Mouse (Mus musculus) kidney, postnatal 0 days (tissue): Measurements from ENCODE around the gene Enc1. TPM values are rescaled to one million over a fixed set of nuclear protein-coding genes. Genes with fewer than 3 reads are reported as not detected.

Experiments
- ATAC-seq: fragments of 200-750 bp; cut with Nextera tagmentation; replicated peaks from 2 replicates; pipeline ENCODE4 v1.8.0; 2017; ENCODE audit warnings: low read depth, moderate number of reproducible peaks, moderate TSS enrichment, moderate library complexity; ENCODE audit not compliant: low FRiP score
- DNase-seq: peaks from one replicate; pipeline ENCODE4 v3.0.0-alpha.2; 2016; ENCODE audit warnings: low spot score
- H3K27ac ChIP-seq: fragments of 300-500 bp; sonication (generic); 2 replicates; pipeline ENCODE4 v1.5.1; 2014; ENCODE audit warnings: mild to moderate bottlenecking
- H3K27me3 ChIP-seq: fragments of 300-500 bp; sonication (generic); 2 replicates; pipeline ENCODE4 v1.6.1; 2014; ENCODE audit warnings: low read length, mixed read lengths; ENCODE audit not compliant: insufficient read depth
- H3K36me3 ChIP-seq: fragments of 300-500 bp; sonication (generic); 2 replicates; pipeline ENCODE4 v1.6.1; 2014; ENCODE audit warnings: low read length, mixed read lengths; ENCODE audit not compliant: insufficient read depth
- H3K4me1 ChIP-seq: fragments of 300-500 bp; sonication (generic); replicated peaks from 2 replicates; pipeline ENCODE4 v1.6.1; 2014; ENCODE audit warnings: antibody characterized with exemption, low read length, mixed read lengths; ENCODE audit not compliant: insufficient read depth
- H3K4me2 ChIP-seq: fragments of 300-500 bp; sonication (generic); 2 replicates; pipeline ENCODE4 v1.6.1; 2014; ENCODE audit warnings: mild to moderate bottlenecking, low read length, moderate library complexity, mixed read lengths
- H3K4me3 ChIP-seq: fragments of 300-500 bp; sonication (generic); replicated peaks from 2 replicates; pipeline ENCODE4 v1.5.1; 2014; ENCODE audit warnings: low read depth, low read length
- H3K9ac ChIP-seq: fragments of 300-500 bp; sonication (generic); 2 replicates; pipeline ENCODE4 v1.6.1; 2014; ENCODE audit warnings: low read depth, low read length
- H3K9me3 ChIP-seq: fragments of 300-500 bp; sonication (generic); replicated peaks from 2 replicates; pipeline ENCODE4 v1.6.1; 2016; ENCODE audit warnings: low read length, inconsistent platforms, mixed read lengths
- CTCF ChIP-seq: IDR thresholded peaks from 2 replicates; pipeline ENCODE4 v1.5.1; 2016; ENCODE audit warnings: antibody characterized with exemption, low read depth, mild to moderate bottlenecking, moderate library complexity
- WGBS: fragments of 180-500 bp; shearing (Covaris S2); extraction: QIAGEN DNeasy Blood & Tissue Kit; methylation state at CpG from one replicate; pipeline ENCODE4 v1.1.7; 2014; 5-methylcytosine and 5-hydroxymethylcytosine counted together
- polyA plus RNA-seq: library from polyadenylated mRNA; unstranded; fragments of >200 nt; fragmentation: Nextera tagmentation; extraction: Ambion mirVana; gene quantifications from 2 replicates; pipeline ENCODE4 v1.2.1, GENCODE M21; 2015

The Enc1 gene
- polyA plus RNA-seq, 1 experiment from 2014 or later, result 8.1 TPM

GRCm38 (mm10) chr13:97296281-97296680 lies 55.4 kb downstream of the Enc1 start:
- 0 out of 2 replicates have a peak, but pooled peaks cover under 1% of the 10 kb centered on the region for H3K4me1 ChIP-seq
- ATAC-seq (no peak), DNase-seq (no peak)
- H3K9ac ChIP-seq, result no peak overlapping the region
- 84% methylated on average over 8 of the region's 8 CpGs for WGBS
- no peak for TF ChIP-seq CTCF
- H3K27me3 ChIP-seq, result no peaks in the 10 kb centered on the region
- H3K27ac ChIP-seq, result no peak overlapping the region
- H3K4me2 ChIP-seq, result no peak overlapping the region
- H3K4me3 ChIP-seq, result no peak overlapping the region
- H3K9me3 ChIP-seq, result no peaks in the 10 kb centered on the region
- no peaks in the 10 kb centered on the region for H3K36me3 ChIP-seq

- no peaks in the 10 kb centered on the region for H3K36me3 ChIP-seq
- H3K9me3 ChIP-seq, result no peaks in the 10 kb centered on the region
- TF ChIP-seq CTCF, result no peak
- H3K27me3 ChIP-seq, result no peaks in the 10 kb centered on the region
- H3K4me1 ChIP-seq, result no peaks in the 10 kb centered on the region
- no peak for DNase-seq
- H3K4me2 ChIP-seq, result no peak overlapping the region
- H3K4me3 ChIP-seq, result no peak overlapping the region
- ATAC-seq, result no peak
- no peak overlapping the region for H3K27ac ChIP-seq
- no peak overlapping the region for H3K9ac ChIP-seq
- 98% methylated on average over 5 of the region's 5 CpGs for WGBS
These were observed 55.9 kb downstream of the Enc1 start for GRCm38 (mm10) chr13:97296757-97297156.

GRCm38 (mm10) chr13:97297418-97298050 lies 56.6 kb downstream of the Enc1 start:
- Histone ChIP-seq H3K36me3 (no peaks in the 10 kb centered on the region), H3K4me2 (no peak overlapping the region), H3K27me3 (no peaks in the 10 kb centered on the region), H3K27ac (no peak overlapping the region), H3K9me3 (no peaks in the 10 kb centered on the region), H3K9ac (no peak overlapping the region), H3K4me3 (no peak overlapping the region), H3K4me1 (no peaks in the 10 kb centered on the region)
- no peak for DNase-seq
- no peak for TF ChIP-seq CTCF
- no peak for ATAC-seq
- 76% methylated on average over 14 of the region's 14 CpGs for WGBS

GRCm38 (mm10) chr13:97298896-97299295 lies 58.0 kb downstream of the Enc1 start:
- Histone ChIP-seq H3K36me3 (no peaks in the 10 kb centered on the region), H3K4me1 (no peaks in the 10 kb centered on the region), H3K9me3 (no peaks in the 10 kb centered on the region), H3K27me3 (no peaks in the 10 kb centered on the region), H3K4me2 (no peak overlapping the region), H3K9ac (no peak overlapping the region), H3K27ac (no peak overlapping the region), H3K4me3 (no peak overlapping the region)
- no peak for ATAC-seq
- WGBS, result 84% methylated on average over 4 of the region's 4 CpGs
- TF ChIP-seq CTCF, result no peak
- DNase-seq, result no peak

- Histone ChIP-seq H3K4me1 (no peaks in the 10 kb centered on the region), H3K36me3 (no peaks in the 10 kb centered on the region), H3K27me3 (no peaks in the 10 kb centered on the region), H3K9ac (no peak overlapping the region), H3K9me3 (no peaks in the 10 kb centered on the region), H3K4me3 (no peak overlapping the region), H3K4me2 (peak overlapping the region; percentile 4; the same call in 1 of the 2 replicates), H3K27ac (peak overlapping the region; percentile 75)
- ATAC-seq, result peak; percentile 87
- DNase-seq, result peak; percentile 62
- 54% methylated on average over 12 of the region's 12 CpGs for WGBS
- TF ChIP-seq CTCF, result no peak
These were observed 59.3 kb downstream of the Enc1 start for GRCm38 (mm10) chr13:97299877-97300873.

Other genes with a start within 250 kb of the Enc1 start
- gene 1700029F12Rik, start 206.7 kb upstream of the Enc1 start, polyA plus RNA-seq, result not detected in 2 replicates
- 1.8 TPM in 2 replicates for gene Fam169a, start 173.8 kb upstream of the Enc1 start, polyA plus RNA-seq
- gene Gm6169, start 141.9 kb upstream of the Enc1 start, polyA plus RNA-seq, result 4.1 and 5.2 TPM in 2 replicates
- 20.4 and 26.2 TPM in 2 replicates for gene Gfm2, start 103.2 kb upstream of the Enc1 start, polyA plus RNA-seq
- gene Nsa2, start 103.2 kb upstream of the Enc1 start, polyA plus RNA-seq, result 65.8 and 71.0 TPM in 2 replicates
- 59.0 and 63.1 TPM in 2 replicates for gene Hexb, start 42.7 kb upstream of the Enc1 start, polyA plus RNA-seq